In the genomic region with DNA sequence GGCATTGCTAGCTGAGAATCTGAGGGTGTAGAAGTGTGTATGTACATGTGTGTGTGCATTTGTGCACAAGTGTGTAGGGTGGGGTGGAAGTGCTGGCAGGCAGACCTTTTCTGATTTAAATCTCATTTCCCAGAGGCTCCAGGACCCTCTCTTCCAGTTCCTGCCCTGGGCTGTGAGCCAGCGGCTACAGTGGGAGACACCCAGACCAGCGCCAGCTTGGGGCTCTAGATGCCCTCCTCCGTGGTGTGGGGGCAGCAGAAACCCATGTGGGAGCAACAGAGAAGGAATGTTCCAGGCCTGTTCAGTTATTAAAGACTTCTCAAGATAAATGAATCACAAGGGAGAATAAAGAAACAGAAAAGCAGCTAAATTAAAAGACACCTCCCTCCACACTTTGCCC, we compare ENCODE assay signal across 14 mouse cellular contexts.
"Had no signal": no experiment of that assay in that cellular context is flagged by ENCODE, and none has a peak within 500 bp of the region (broad histone marks: within the 10 kb centered on the region; RNA-seq: fewer than 3 reads in every experiment).

No protein-coding gene starts in this region.

- DNase-seq: kidney, adult 18-20 months; lung, embryonic 14.5 days; right cerebral cortex, adult 18-20 months; right cerebral cortex, postnatal 25 days; thymus, adult 18-20 months; thymus, postnatal 14 days had no signal

- H3K4me1 ChIP-seq: intestine, embryonic 15.5 days; limb, embryonic 10.5 days; neural tube, embryonic 13.5 days had no signal

- H3K9ac ChIP-seq: intestine, embryonic 15.5 days; liver, embryonic 15.5 days; lung, embryonic 14.5 days; midbrain, embryonic 12.5 days; neural tube, embryonic 13.5 days had no signal

- H3K9me3 ChIP-seq: intestine, embryonic 15.5 days; limb, embryonic 10.5 days; liver, embryonic 15.5 days; midbrain, embryonic 12.5 days; neural tube, embryonic 13.5 days had no signal

- H3K27ac ChIP-seq: intestine, embryonic 15.5 days; left cerebral cortex, adult 2 months; limb, embryonic 10.5 days; liver, embryonic 15.5 days; midbrain, embryonic 12.5 days; neural tube, embryonic 13.5 days had no signal

- H3K27me3 ChIP-seq: intestine, embryonic 15.5 days; midbrain, embryonic 12.5 days; neural tube, embryonic 13.5 days had no signal

- H3K36me3 ChIP-seq: intestine, embryonic 15.5 days; limb, embryonic 10.5 days; liver, embryonic 15.5 days; midbrain, embryonic 12.5 days; neural tube, embryonic 13.5 days had no signal

- ATAC-seq: intestine, embryonic 15.5 days; midbrain, embryonic 16.5 days had no signal

- H3K4me3 ChIP-seq: intestine, embryonic 15.5 days; left cerebral cortex, adult 2 months; limb, embryonic 10.5 days; liver, embryonic 15.5 days; midbrain, embryonic 12.5 days; neural tube, embryonic 13.5 days had no signal

- H3K4me2 ChIP-seq: intestine, embryonic 15.5 days; liver, embryonic 11.5 days; liver, embryonic 15.5 days; lung, embryonic 14.5 days; midbrain, embryonic 12.5 days; neural tube, embryonic 13.5 days had no signal
